Mouse (Mus musculus): ENCODE data around the gene Prss21.

Gene Prss21

GRCm38 (mm10) chr17:23867756-23868155 is at the start of gene Prss21:
Gene Prss21, plus strand, starts transcription at chr17:23868056.
- no peak for TF ChIP-seq GATA4 (IDR thresholded peaks at IDR 0.05; ENCODE audit: insufficient replicate concordance, low read length)

GRCm38 (mm10) chr17:23818579-23818978 is 49.3 kb upstream of the Prss21 start:
- TF ChIP-seq GATA4 (IDR thresholded peaks at IDR 0.05; ENCODE audit: insufficient replicate concordance, low read length): no peak

- no peak for TF ChIP-seq GATA4 (IDR thresholded peaks at IDR 0.05; ENCODE audit: insufficient replicate concordance, low read length)
These were observed 48.6 kb upstream of the Prss21 start for GRCm38 (mm10) chr17:23819235-23819634.

GRCm38 (mm10) chr17:23820731-23821130 is 47.1 kb upstream of the Prss21 start:
- no peak for TF ChIP-seq GATA4 (IDR thresholded peaks at IDR 0.05; ENCODE audit: insufficient replicate concordance, low read length)

- no peak for TF ChIP-seq GATA4 (IDR thresholded peaks at IDR 0.05; ENCODE audit: insufficient replicate concordance, low read length)
These were observed 45.8 kb upstream of the Prss21 start for GRCm38 (mm10) chr17:23822094-23822493.

- TF ChIP-seq GATA4 (IDR thresholded peaks at IDR 0.05; ENCODE audit: insufficient replicate concordance, low read length): no peak
These were observed 44.8 kb upstream of the Prss21 start for GRCm38 (mm10) chr17:23823018-23823417.

GRCm38 (mm10) chr17:23823614-23824013 is 44.2 kb upstream of the Prss21 start:
- TF ChIP-seq GATA4 (IDR thresholded peaks at IDR 0.05; ENCODE audit: insufficient replicate concordance, low read length): no peak

- no peak for TF ChIP-seq GATA4 (IDR thresholded peaks at IDR 0.05; ENCODE audit: insufficient replicate concordance, low read length)
These were observed 42.3 kb upstream of the Prss21 start for GRCm38 (mm10) chr17:23825591-23825990.

- no peak for TF ChIP-seq GATA4 (IDR thresholded peaks at IDR 0.05; ENCODE audit: insufficient replicate concordance, low read length)
These were observed 39.4 kb upstream of the Prss21 start for GRCm38 (mm10) chr17:23828271-23829001.

GRCm38 (mm10) chr17:23829064-23829619 is 38.7 kb upstream of the Prss21 start, which contains the start of gene Elob:
Gene Elob, minus strand, starts transcription at chr17:23829136.
- no peak; the same call in 1 of the 2 replicates for TF ChIP-seq GATA4 (IDR thresholded peaks at IDR 0.05; ENCODE audit: insufficient replicate concordance, low read length)

GRCm38 (mm10) chr17:23831201-23831600 is 36.7 kb upstream of the Prss21 start:
- no peak for TF ChIP-seq GATA4 (IDR thresholded peaks at IDR 0.05; ENCODE audit: insufficient replicate concordance, low read length)

- TF ChIP-seq GATA4 (IDR thresholded peaks at IDR 0.05; ENCODE audit: insufficient replicate concordance, low read length): no peak
These were observed 31.8 kb upstream of the Prss21 start, which contains the start of gene Prss33 for GRCm38 (mm10) chr17:23836006-23836575. Gene Prss33, minus strand, starts transcription at chr17:23836056.

GRCm38 (mm10) chr17:23841145-23841544 is 26.7 kb upstream of the Prss21 start:
- TF ChIP-seq GATA4 (IDR thresholded peaks at IDR 0.05; ENCODE audit: insufficient replicate concordance, low read length): no peak

GRCm38 (mm10) chr17:23843141-23843811 is 24.6 kb upstream of the Prss21 start:
- TF ChIP-seq GATA4 (IDR thresholded peaks at IDR 0.05; ENCODE audit: insufficient replicate concordance, low read length): no peak

GRCm38 (mm10) chr17:23843812-23844273 is 24.0 kb upstream of the Prss21 start, which contains the start of the genes Prss32 and Prss41:
Gene Prss32, plus strand, starts transcription at chr17:23843855.
Gene Prss41, minus strand, starts transcription at chr17:23844172.
- TF ChIP-seq GATA4 (IDR thresholded peaks at IDR 0.05; ENCODE audit: insufficient replicate concordance, low read length): no peak

All from liver, adult (tissue).